Mouse (Mus musculus) liver, embryonic 12.5 days (tissue): ENCODE measurements around the gene Mdk. TPM values are rescaled to one million over a fixed set of nuclear protein-coding genes. Genes with fewer than 3 reads are reported as not detected.

Experiments
- ATAC-seq: fragments of 200-750 bp; cut with Nextera tagmentation; 2 replicates; pipeline ENCODE4 v1.8.0; 2017; ENCODE audit warnings: moderate number of reproducible peaks, mild to moderate bottlenecking, moderate library complexity
- H3K27ac ChIP-seq: fragments of 300-500 bp; sonication (generic); 2 replicates; pipeline ENCODE4 v1.5.1; 2016; ENCODE audit warnings: mild to moderate bottlenecking
- H3K27me3 ChIP-seq: fragments of 300-500 bp; sonication (generic); replicated peaks from 2 replicates; pipeline ENCODE4 v1.6.1; 2016; ENCODE audit warnings: mild to moderate bottlenecking, moderate library complexity
- H3K36me3 ChIP-seq: fragments of 300-500 bp; sonication (generic); 2 replicates; pipeline ENCODE4 v1.6.1; 2016; ENCODE audit warnings: mild to moderate bottlenecking, moderate library complexity
- H3K4me1 ChIP-seq: fragments of 300-500 bp; sonication (generic); 2 replicates; pipeline ENCODE4 v1.6.1; 2016
- H3K4me2 ChIP-seq: fragments of 300-500 bp; sonication (generic); 2 replicates; pipeline ENCODE4 v1.6.1; 2016; ENCODE audit warnings: mild to moderate bottlenecking, moderate library complexity
- H3K4me3 ChIP-seq: fragments of 300-500 bp; sonication (generic); 2 replicates; pipeline ENCODE4 v1.5.1; 2016; ENCODE audit warnings: mild to moderate bottlenecking, moderate library complexity
- H3K9ac ChIP-seq: fragments of 300-500 bp; sonication (generic); 2 replicates; pipeline ENCODE4 v1.6.1; 2016; ENCODE audit warnings: mild to moderate bottlenecking, moderate library complexity
- H3K9me3 ChIP-seq: fragments of 300-500 bp; sonication (generic); replicated peaks from 2 replicates; pipeline ENCODE4 v1.6.1; 2016; ENCODE audit warnings: mild to moderate bottlenecking, moderate library complexity
- WGBS: fragments of 180-500 bp; shearing (Covaris S2); methylation state at CpG from one replicate; pipeline ENCODE4 v1.1.7; 2016; ENCODE audit not compliant: insufficient replicate concordance; 5-methylcytosine and 5-hydroxymethylcytosine counted together
- polyA plus RNA-seq: library from polyadenylated mRNA; unstranded; fragments of >200 nt; fragmentation: Nextera tagmentation; extraction: Ambion mirVana; gene quantifications from 2 replicates; pipeline ENCODE4 v1.2.1, GENCODE M21; 2016

Gene Mdk
- polyA plus RNA-seq = 137 and 140 TPM in 2 replicates

DNA sequence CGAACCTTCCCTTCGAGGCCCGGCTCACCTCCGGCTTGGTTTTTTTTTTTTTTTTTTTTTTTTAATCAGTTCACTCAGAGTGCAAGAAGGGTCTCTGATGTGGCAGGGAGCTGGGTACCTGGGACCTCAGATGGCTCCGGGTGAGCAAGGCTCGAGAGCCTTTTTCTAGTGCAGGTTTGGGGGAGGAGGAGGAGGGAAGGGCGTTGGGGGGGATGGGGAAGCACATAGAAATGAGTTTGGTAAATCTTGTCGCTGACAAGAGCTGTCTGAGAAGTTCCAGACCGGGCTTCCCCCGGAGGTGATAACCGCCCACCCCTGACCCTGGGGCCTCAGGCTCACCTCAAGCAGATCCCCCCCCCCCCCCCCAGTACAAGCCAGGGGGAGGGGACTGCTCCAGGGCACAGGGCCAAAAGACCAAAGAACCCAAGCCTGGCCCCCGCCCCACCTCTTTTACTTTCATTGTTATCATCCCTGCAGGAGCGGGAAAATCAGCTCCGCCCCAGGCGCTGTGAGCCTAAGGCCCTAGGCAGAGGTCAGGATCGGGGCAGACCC lies at the start of gene Mdk:
Gene Mdk, minus strand, starts transcription at position 138 of the 552 bp plus-strand sequence.
- Histone ChIP-seq H3K9ac (peak within 1 kb of the TSS; percentile 55), H3K27ac (peak within 1 kb of the TSS; percentile 64), H3K9me3 (no peaks in the 10 kb centered on the region), H3K27me3 (peaks cover 33% of the 10 kb centered on the region), H3K4me1 (peaks cover 67% of the 10 kb centered on the region), H3K36me3 (peaks cover 46% of the 10 kb centered on the region), H3K4me2 (peak within 1 kb of the TSS; percentile 73), H3K4me3 (peak within 1 kb of the TSS; percentile 50)
- 3% methylated on average over 16 of the region's 16 CpGs for WGBS
- ATAC-seq = peak; percentile 44

DNA sequence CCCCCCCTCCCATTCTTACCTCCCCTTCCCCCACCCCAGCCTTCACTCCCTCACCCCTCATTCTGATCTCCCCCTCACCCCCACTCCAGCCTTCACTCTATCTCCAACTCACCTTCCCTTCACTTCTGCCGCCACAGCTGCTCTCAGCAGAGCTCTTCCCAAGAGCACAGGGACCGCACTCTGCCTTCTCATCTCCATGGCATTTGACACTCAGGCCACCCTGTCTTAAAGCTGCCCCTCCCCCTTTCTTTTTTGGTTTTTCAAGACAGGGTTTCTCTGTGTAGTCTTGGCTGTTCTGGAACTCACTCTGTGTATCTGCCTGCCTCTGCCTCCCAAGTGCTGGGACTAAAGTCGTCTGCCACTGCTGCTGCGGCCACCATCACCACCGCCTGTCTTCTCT lies 48.7 kb upstream of the Mdk start:
- ATAC-seq = no peak
- Histone ChIP-seq H3K27ac (no peak overlapping the region), H3K36me3 (no peaks in the 10 kb centered on the region), H3K4me2 (no peak overlapping the region), H3K4me3 (no peak overlapping the region), H3K9ac (no peak overlapping the region), H3K27me3 (peaks cover 65% of the 10 kb centered on the region), H3K9me3 (no peaks in the 10 kb centered on the region), H3K4me1 (peaks cover 46% of the 10 kb centered on the region)
- 38% methylated on average over 5 of the region's 5 CpGs for WGBS

DNA sequence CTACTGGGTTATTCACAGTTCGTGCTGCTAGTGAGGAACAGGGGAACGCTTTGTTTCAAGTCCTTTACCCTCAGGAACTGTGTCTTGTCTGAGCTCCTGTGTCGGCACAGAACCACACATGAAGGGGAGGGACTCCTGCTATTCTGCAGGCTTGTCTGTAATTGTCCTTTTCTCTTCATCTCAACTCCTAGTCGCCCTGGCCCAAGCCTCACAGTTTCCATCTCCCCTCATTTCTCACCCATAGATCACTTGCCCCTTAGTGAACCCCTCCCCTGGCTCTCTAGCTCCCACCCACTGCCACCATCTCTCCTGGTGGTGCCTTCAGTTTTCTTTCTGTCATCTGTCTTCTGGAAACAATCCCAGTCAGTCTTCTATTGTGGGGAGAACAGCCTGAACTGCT lies 48.1 kb upstream of the Mdk start:
- no peak for ATAC-seq
- H3K27ac ChIP-seq = no peak overlapping the region
- peaks cover 71% of the 10 kb centered on the region for H3K27me3 ChIP-seq
- H3K36me3 ChIP-seq = no peaks in the 10 kb centered on the region
- 27% methylated on average over 4 of the region's 4 CpGs for WGBS
- H3K4me1 ChIP-seq = peaks cover 46% of the 10 kb centered on the region
- H3K9ac ChIP-seq = no peak overlapping the region
- H3K4me3 ChIP-seq = no peak overlapping the region
- no peak overlapping the region for H3K4me2 ChIP-seq
- no peaks in the 10 kb centered on the region for H3K9me3 ChIP-seq

DNA sequence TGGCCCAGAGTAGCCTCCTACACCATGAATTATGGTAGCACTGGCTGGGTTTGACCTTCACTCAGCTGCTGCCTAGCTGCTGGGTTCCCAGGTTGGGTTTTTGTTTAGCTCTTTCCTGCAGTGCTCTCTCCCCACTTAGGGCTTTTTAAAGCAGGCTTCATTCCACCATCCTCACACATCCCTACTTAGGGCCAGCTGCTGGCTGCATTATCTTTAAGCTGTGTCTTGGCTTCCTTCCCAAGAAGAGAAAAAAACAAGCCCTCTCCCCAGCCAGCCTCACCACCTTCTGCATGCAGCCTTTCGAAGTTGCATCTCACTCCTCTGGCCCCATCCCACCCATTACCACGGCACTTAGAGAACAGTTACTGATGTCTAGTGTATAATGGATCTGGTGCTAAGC lies 46.5 kb upstream of the Mdk start:
- WGBS = 25% methylated on average over 2 of the region's 2 CpGs
- Histone ChIP-seq H3K9ac (no peak overlapping the region), H3K4me3 (no peak overlapping the region), H3K4me2 (no peak overlapping the region), H3K36me3 (no peaks in the 10 kb centered on the region), H3K9me3 (no peaks in the 10 kb centered on the region), H3K4me1 (peaks cover 33% of the 10 kb centered on the region), H3K27me3 (peaks cover 88% of the 10 kb centered on the region), H3K27ac (no peak overlapping the region)
- ATAC-seq = no peak

DNA sequence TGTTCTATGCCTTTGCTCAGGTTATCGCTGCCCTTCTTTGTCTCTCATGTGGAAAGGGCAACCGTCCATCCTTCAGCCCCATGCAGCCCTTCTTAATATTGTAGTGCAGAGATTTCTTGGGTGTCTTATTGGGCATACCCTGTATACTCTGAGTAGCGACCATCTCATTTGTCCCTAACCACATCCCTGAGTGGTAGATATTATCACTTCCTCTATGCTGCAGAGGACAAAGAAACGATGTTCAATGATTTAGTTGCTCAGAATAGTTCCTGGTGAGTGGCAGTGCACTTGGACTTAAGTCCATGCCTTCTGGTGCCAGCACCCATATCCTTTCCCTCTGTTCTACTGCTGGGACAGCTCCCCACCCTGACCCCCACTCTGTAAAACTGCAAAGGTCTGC lies 45.9 kb upstream of the Mdk start:
- Histone ChIP-seq H3K36me3 (no peaks in the 10 kb centered on the region), H3K9ac (no peak overlapping the region), H3K9me3 (no peaks in the 10 kb centered on the region), H3K27me3 (peaks cover 91% of the 10 kb centered on the region), H3K27ac (no peak overlapping the region), H3K4me1 (peaks cover 33% of the 10 kb centered on the region), H3K4me3 (no peak overlapping the region), H3K4me2 (no peak overlapping the region)
- WGBS = 35% methylated on average over 4 of the region's 4 CpGs
- no peak for ATAC-seq

DNA sequence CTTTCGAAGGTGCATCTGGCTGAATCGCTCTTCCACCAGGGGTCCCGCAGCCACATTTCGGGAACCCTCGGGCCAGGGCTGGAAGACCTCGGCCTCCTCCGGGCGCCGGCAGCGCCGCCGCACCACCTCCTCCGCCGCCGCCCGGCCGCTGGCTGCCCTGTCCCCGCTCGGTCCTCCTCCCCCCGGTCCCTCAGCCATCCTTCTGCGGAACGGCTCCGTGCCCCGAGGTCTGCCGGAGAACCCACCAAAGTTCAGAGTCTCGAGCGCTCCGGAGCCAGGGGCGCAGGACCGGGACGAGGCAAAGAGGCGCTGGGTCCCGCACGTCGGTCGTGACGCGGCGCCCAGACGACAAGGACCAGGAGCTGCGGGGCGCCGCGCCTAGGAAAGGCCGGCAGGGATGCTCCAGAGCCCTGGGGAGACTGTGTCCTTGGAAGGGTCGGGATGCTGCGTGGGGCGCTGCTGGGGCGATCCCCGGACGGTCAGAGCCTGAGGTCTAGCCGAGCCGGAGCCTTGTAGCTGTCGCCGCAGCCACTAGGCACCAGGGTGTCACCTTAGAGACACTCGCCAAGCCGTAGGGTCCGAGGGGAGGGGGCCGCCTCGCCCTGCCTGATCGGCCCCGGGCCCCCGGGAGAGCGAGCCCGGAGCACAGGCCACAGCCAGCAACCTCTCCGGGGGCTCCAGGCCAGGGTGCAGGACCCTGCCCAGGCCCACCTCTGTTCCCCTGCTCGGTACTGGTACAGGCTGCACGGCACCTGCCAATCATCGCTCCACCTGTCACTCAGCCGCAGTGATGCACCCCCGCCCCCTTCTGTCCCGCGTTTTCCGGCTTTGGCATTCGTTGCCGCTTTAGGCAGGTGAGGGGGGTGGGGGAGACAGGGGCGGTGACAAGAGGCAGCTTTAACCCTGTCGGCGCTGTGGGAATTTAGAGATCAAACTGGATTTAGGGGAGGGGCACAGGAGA lies 43.8 kb upstream of the Mdk start, which contains the start of gene Dgkz:
Gene Dgkz, minus strand, starts transcription at position 284 of the 961 bp plus-strand sequence.
- ATAC-seq = peak; percentile 28
- H3K4me2 ChIP-seq = peak within 1 kb of the TSS; percentile 61
- no peak within 1 kb of the TSS; the same call in 1 of the 2 replicates for H3K9ac ChIP-seq
- 4% methylated on average over 79 of the region's 79 CpGs for WGBS
- no peaks in the 10 kb centered on the region for H3K9me3 ChIP-seq
- peaks cover 100% of the 10 kb centered on the region for H3K27me3 ChIP-seq
- H3K27ac ChIP-seq = no peak within 1 kb of the TSS
- no peaks in the 10 kb centered on the region for H3K36me3 ChIP-seq
- H3K4me3 ChIP-seq = peak within 1 kb of the TSS; percentile 41
- H3K4me1 ChIP-seq = peaks cover 43% of the 10 kb centered on the region

DNA sequence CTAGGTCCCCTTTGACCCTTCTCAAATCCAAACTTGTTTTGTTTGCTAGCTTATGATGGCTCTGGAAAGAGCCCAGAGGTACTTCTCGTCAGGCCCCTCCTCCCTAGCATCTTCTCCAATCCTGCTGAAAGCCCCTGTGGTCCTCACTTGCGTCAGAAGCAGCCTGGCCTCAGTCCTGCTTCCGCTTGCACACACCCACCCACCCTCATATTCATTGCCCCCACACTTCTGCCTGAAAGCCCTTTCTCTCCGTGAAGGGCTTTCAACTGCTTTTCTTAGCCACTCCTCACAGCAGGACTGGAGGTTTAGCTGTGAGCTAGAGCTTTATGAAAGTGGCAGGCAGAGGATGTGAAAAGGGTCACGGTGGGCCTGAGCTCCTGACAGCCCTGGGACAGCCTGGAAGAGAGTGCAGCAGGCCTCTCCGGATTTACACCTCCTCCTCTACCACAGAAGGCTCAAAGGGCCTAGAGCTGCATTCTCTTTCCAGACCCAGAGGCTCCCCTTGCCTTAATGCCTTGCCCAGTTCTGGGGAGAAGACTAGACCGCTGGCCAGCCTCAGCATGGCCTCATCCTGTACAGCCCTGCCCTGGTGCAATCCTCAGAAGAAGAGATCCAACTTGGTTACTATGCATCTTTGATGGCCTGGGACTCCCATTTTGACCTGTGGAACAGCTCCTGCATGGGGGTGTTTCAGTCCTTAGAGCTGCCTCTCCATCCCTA lies 41.5 kb upstream of the Mdk start:
- H3K4me1 ChIP-seq = peaks cover 34% of the 10 kb centered on the region
- no peak overlapping the region for H3K4me3 ChIP-seq
- peaks cover 100% of the 10 kb centered on the region for H3K27me3 ChIP-seq
- no peak for ATAC-seq
- whole genome bisulfite sequencing = 47% methylated on average over 7 of the region's 7 CpGs
- H3K9ac ChIP-seq = no peak overlapping the region
- H3K9me3 ChIP-seq = no peaks in the 10 kb centered on the region
- H3K4me2 ChIP-seq = no peak overlapping the region
- no peaks in the 10 kb centered on the region for H3K36me3 ChIP-seq
- H3K27ac ChIP-seq = no peak overlapping the region

DNA sequence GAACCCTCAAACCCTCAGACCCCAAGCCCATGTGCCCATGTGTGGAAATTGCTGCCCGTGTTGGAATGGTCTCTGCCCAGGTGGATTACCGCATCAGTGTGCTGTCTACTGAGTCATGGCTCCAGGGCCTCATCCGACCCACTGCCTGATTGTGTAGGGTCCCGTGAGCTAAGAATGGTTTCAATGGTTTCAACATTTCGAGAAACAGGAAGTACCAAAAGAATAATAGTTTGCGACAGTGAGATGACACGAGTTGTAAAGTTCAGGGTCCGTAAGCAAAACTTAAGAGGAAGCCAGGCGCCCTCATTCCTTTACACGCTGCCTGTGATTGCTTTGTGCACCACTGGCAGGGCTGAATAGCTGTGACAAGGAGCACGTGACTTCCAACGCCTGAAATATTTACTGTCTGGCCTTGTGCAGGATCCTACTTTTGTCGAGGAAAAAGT lies 40.0 kb upstream of the Mdk start:
- H3K27ac ChIP-seq = peak overlapping the region; percentile 52; the same call in 1 of the 2 replicates
- H3K4me2 ChIP-seq = peak overlapping the region; percentile 27; the same call in 1 of the 2 replicates
- peaks cover 28% of the 10 kb centered on the region for H3K4me1 ChIP-seq
- no peaks in the 10 kb centered on the region for H3K9me3 ChIP-seq
- H3K4me3 ChIP-seq = no peak overlapping the region
- peaks cover 94% of the 10 kb centered on the region for H3K27me3 ChIP-seq
- ATAC-seq = 0 out of 2 replicates have a peak, but pooled peaks have one; percentile 14
- 18% methylated on average over 13 of the region's 13 CpGs for WGBS
- no peak overlapping the region for H3K9ac ChIP-seq
- H3K36me3 ChIP-seq = no peaks in the 10 kb centered on the region

DNA sequence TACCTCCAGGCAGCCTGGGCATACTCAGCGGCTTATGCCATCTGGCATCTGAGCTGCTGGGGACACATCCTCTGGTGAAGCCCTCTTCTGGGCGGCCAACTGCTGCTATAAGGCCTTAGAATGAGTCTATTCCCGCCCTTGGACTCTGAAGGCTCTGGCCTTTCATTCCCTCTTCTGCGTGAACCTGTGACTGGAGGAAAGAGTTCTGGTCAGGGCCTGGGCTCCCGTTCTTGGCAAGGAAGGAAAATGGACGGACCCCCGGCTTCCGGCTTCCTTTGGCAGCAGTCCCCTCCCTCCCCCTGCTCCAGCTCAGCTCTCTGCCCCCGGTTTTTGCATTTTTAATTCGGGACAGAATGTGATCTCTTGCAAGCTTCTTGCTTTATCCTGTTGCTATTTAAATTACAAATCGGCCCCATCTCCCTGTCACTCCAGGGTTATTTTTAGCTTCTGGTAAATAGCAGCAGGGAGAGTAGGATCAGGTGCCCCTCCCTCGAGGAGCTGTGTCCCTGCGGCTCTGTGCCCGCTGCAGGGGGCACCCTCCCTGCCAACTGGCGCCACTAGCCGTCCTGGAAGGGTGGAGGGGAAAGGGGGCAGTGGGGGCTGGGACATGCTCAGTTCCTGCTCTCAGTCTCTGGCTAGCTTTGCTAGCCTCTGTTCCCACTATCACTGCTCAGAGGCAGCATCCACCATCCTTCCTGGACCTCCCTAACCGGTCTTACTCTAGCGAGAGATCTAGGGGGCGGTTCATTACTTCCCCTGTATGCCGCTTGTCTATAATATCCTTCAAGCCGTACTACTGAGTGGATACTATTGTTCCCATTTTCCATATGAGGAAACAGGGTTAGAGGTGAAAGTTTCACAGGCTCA lies 39.4 kb upstream of the Mdk start:
- H3K4me3 ChIP-seq = no peak overlapping the region

DNA sequence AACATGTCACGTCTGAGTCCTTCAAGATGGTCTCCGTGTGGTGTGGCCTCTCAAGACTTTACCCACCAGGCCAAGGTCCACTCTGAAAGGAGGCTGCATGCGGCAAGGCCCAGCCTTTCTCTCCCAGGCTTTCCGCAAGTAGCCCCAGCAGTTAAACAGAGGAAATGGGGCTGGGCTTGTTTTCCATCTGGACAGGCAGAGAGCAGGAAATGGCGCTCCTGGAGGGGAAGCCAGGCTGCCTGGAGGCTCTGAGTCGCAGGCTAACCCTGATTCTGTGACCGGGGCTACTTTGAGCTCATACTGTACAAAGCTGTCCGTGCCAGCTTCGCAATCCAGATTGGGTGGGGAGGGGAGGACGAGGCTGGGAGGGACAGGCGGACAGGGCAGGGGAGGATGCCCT lies 35.9 kb upstream of the Mdk start:
- Histone ChIP-seq H3K4me2 (no peak overlapping the region), H3K4me1 (peaks cover 36% of the 10 kb centered on the region), H3K9me3 (no peaks in the 10 kb centered on the region), H3K36me3 (no peaks in the 10 kb centered on the region), H3K4me3 (no peak overlapping the region), H3K9ac (no peak overlapping the region), H3K27me3 (peaks cover 77% of the 10 kb centered on the region), H3K27ac (peak overlapping the region; percentile 12; the same call in 1 of the 2 replicates)
- ATAC-seq = no peak
- WGBS = 38% methylated on average over 11 of the region's 11 CpGs

More for the DNA sequence above, 39.4 kb upstream of the Mdk start:
- Histone ChIP-seq H3K4me1 (peaks cover 28% of the 10 kb centered on the region), H3K27me3 (peaks cover 94% of the 10 kb centered on the region), H3K4me2 (peak overlapping the region; percentile 27; the same call in 1 of the 2 replicates), H3K9me3 (no peaks in the 10 kb centered on the region), H3K9ac (no peak overlapping the region), H3K27ac (peak overlapping the region; percentile 52), H3K36me3 (no peaks in the 10 kb centered on the region)
- 0 out of 2 replicates have a peak, but pooled peaks have one; percentile 19 for ATAC-seq
- 17% methylated on average over 21 of the region's 21 CpGs for WGBS

DNA sequence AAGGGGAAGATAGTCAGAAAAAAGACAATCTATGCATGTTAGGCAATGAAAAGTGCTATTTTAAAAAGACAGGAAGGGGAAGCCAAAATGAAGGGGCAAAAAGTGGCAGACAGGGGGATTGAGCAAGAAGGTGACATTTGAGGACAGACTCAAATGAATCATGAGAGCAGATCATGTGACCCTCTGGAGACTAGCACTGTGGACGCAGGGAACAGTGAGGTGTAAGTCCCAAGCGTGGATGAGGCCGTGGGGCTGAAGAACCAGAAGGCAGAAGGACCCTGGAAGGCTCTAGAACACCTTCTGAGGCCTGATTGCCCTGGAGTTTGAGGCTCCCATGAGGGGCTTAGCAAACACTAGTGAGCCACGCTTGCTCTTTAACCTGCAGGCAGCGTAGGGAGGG lies 34.3 kb upstream of the Mdk start:
- H3K27me3 ChIP-seq = peaks cover 61% of the 10 kb centered on the region
- H3K27ac ChIP-seq = no peak overlapping the region
- no peak for ATAC-seq
- 53% methylated on average over 5 of the region's 5 CpGs for WGBS
- no peak overlapping the region for H3K9ac ChIP-seq
- H3K4me1 ChIP-seq = peaks cover 44% of the 10 kb centered on the region
- no peaks in the 10 kb centered on the region for H3K36me3 ChIP-seq
- no peak overlapping the region for H3K4me2 ChIP-seq
- no peak overlapping the region for H3K4me3 ChIP-seq
- H3K9me3 ChIP-seq = no peaks in the 10 kb centered on the region
